Mouse (Mus musculus) mammary gland, adult 2 months (tissue): Measurements from ENCODE around the gene 1700007K13Rik. TPM values are rescaled to one million over a fixed set of nuclear protein-coding genes. Genes with fewer than 3 reads are reported as not detected.

Source experiments
- polyA plus RNA-seq: library from polyadenylated mRNA; depleted of rRNA; stranded (reverse); fragments of >200 nt; gene quantifications from 2 replicates; pipeline ENCODE4 v1.2.3, GENCODE M21; 2012; ENCODE audit warnings: low replicate concordance; rRNA removed

The 1700007K13Rik gene
- polyA plus RNA-seq, result not detected in 2 replicates

GRCm38 (mm10) chr2:28465836-28466518, at the start of gene 1700007K13Rik:
Gene 1700007K13Rik (minus strand): TSS chr2:28466332.

GRCm38 (mm10) chr2:28512798-28513401, 46.8 kb upstream of the 1700007K13Rik start, which contains the start of gene Ralgds:
Gene Ralgds (plus strand): TSS chr2:28513125.

GRCm38 (mm10) chr2:28505795-28506194, 39.7 kb upstream of the 1700007K13Rik start, which contains the start of gene Gm10134:
Gene Gm10134 (plus strand): TSS chr2:28506095.

GRCm38 (mm10) chr2:28496671-28497070, 30.5 kb upstream of the 1700007K13Rik start, which contains the start of gene Gbgt1:
Gene Gbgt1 (plus strand): TSS chr2:28496891.

GRCm38 (mm10) chr2:28467860-28468485, 1.8 kb upstream of the 1700007K13Rik start, which contains the start of gene Mrps2:
Gene Mrps2 (plus strand): TSS chr2:28468066.

GRCm38 (mm10) chr2:28446515-28447314, 19.4 kb downstream of the 1700007K13Rik start, which contains the start of gene Ppp1r26:
Gene Ppp1r26 (plus strand): TSS chr2:28446800.

Other genes with a start within 250 kb of the 1700007K13Rik start
- 2.0 and 2.5 TPM in 2 replicates for gene Ppp1r26, start 19.5 kb downstream of the 1700007K13Rik start, polyA plus RNA-seq
- 38.9 and 62.1 TPM in 2 replicates for gene Mrps2, start 1.7 kb upstream of the 1700007K13Rik start, polyA plus RNA-seq
- 5.1 and 7.1 TPM in 2 replicates for gene Gbgt1, start 30.6 kb upstream of the 1700007K13Rik start, polyA plus RNA-seq
- 0.91 and 1.1 TPM in 2 replicates for gene Gm10134, start 39.8 kb upstream of the 1700007K13Rik start, polyA plus RNA-seq
- 98.0 and 131 TPM in 2 replicates for gene Ralgds, start 46.8 kb upstream of the 1700007K13Rik start, polyA plus RNA-seq
- gene Cel, start 97.1 kb upstream of the 1700007K13Rik start, polyA plus RNA-seq, result 0.12 and 0.56 TPM in 2 replicates
- gene Gtf3c5, start 117.4 kb upstream of the 1700007K13Rik start, polyA plus RNA-seq, result 16.5 and 25.6 TPM in 2 replicates
- 1.9 and 2.4 TPM in 2 replicates for gene Gfi1b, start 155.7 kb upstream of the 1700007K13Rik start, polyA plus RNA-seq
- 12.6 and 27.1 TPM in 2 replicates for gene Tsc1, start 174.9 kb upstream of the 1700007K13Rik start, polyA plus RNA-seq
- 1.6 and 2.7 TPM in 2 replicates for gene Spaca9, start 233.4 kb upstream of the 1700007K13Rik start, polyA plus RNA-seq
- gene Ak8, start 233.8 kb upstream of the 1700007K13Rik start, polyA plus RNA-seq, result 0.73 and 1.3 TPM in 2 replicates